Mouse (Mus musculus) MEL (cell line): ENCODE results near the gene Tnni2. TPM values are rescaled to one million over a fixed set of nuclear protein-coding genes. Genes with fewer than 3 reads are reported as not detected.

Experiments used
- DNase-seq: peaks from one replicate; pipeline ENCODE4 v3.0.0; 2011; ENCODE audit warnings: low read depth, low spot score
- H3K27ac ChIP-seq: 2 replicates; pipeline ENCODE4 v1.5.1; 2012; ENCODE audit warnings: low read depth, mild to moderate bottlenecking, control low read depth, low read length, moderate library complexity; ENCODE audit not compliant: control insufficient read depth
- H3K27me3 ChIP-seq, 2 experiments: fragments of 150-350 bp in 1 of 2; sonication (generic) in 1 of 2; 2 replicates each; pipeline ENCODE4 v1.6.1; 2012; ENCODE audit warnings: low read length in 2 of 2, mild to moderate bottlenecking in 2 of 2, improper control_type of control experiment in 1 of 2, moderate library complexity in 1 of 2; ENCODE audit not compliant: insufficient read depth in 2 of 2, control insufficient read depth in 1 of 2
- H3K36me3 ChIP-seq, 2 experiments: 2 replicates each; pipeline ENCODE4 v1.6.1; 2012 to 2014; ENCODE audit warnings: low read length in 2 of 2, improper control_type of control experiment in 1 of 2, inconsistent platforms in 1 of 2, mild to moderate bottlenecking in 1 of 2; ENCODE audit not compliant: insufficient read depth in 2 of 2, control insufficient read depth in 1 of 2
- H3K4me1 ChIP-seq, 2 experiments: fragments of 150-350 bp in 1 of 2; sonication (generic) in 1 of 2; 2 replicates each; pipeline ENCODE4 v1.6.1; 2012; ENCODE audit warnings: low read length in 2 of 2, improper control_type of control experiment in 1 of 2, mild to moderate bottlenecking in 1 of 2; ENCODE audit not compliant: insufficient read depth in 2 of 2, control insufficient read depth in 1 of 2
- H3K4me3 ChIP-seq, 2 experiments: fragments of 150-350 bp in 1 of 2; sonication (generic) in 1 of 2; 2 replicates each; pipeline ENCODE4 v1.5.1; 2012; ENCODE audit warnings: low read depth in 2 of 2, low read length in 2 of 2, mild to moderate bottlenecking in 2 of 2, moderate library complexity in 2 of 2, control low read depth in 1 of 2, improper control_type of control experiment in 1 of 2; ENCODE audit not compliant: control insufficient read depth in 1 of 2, insufficient read depth in 1 of 2
- H3K79me2 ChIP-seq: 2 replicates; pipeline ENCODE4 v1.6.1; 2012; ENCODE audit warnings: mild to moderate bottlenecking, low read length, moderate library complexity; ENCODE audit not compliant: control insufficient read depth, poor library complexity, insufficient read depth
- H3K9ac ChIP-seq: 2 replicates; pipeline ENCODE4 v1.6.1; 2012; ENCODE audit warnings: low read depth, mild to moderate bottlenecking, control low read depth, low read length, moderate library complexity; ENCODE audit not compliant: control insufficient read depth, poor library complexity, severe bottlenecking
- H3K9me3 ChIP-seq: fragments of 150-350 bp; sonication (generic); replicated peaks from 2 replicates; pipeline ENCODE4 v1.6.1; 2012; ENCODE audit warnings: mild to moderate bottlenecking, low read length, improper control_type of control experiment, moderate library complexity; ENCODE audit not compliant: insufficient read depth
- BHLHE40 ChIP-seq: IDR thresholded peaks from 2 replicates; pipeline ENCODE4 v1.6.1; 2012; ENCODE audit warnings: low read depth, mild to moderate bottlenecking, inconsistent platforms, low read length, improper control_type of control experiment, borderline replicate concordance
- CHD1 ChIP-seq: IDR thresholded peaks from 2 replicates; pipeline ENCODE4 v1.6.1; 2012; ENCODE audit warnings: low read depth, mild to moderate bottlenecking, inconsistent platforms, low read length, improper control_type of control experiment
- CTCF ChIP-seq, 3 experiments: IDR thresholded peaks in 2 of 3; conservative IDR thresholded peaks in 1 of 3; 2 replicates each; pipeline ENCODE4 v1.5.1; 2011 to 2012; ENCODE audit warnings: low read length in 3 of 3, low read depth in 2 of 3, mild to moderate bottlenecking in 2 of 3, improper control_type of control experiment in 1 of 3, inconsistent platforms in 1 of 3, mixed read lengths in 1 of 3, moderate library complexity in 1 of 3; ENCODE audit not compliant: control insufficient read depth in 1 of 3, insufficient read depth in 1 of 3, poor library complexity in 1 of 3, severe bottlenecking in 1 of 3
- E2F4 ChIP-seq: IDR thresholded peaks from 2 replicates; pipeline ENCODE4 v1.6.1; 2011; ENCODE audit warnings: low read depth, low read length, improper control_type of control experiment, borderline replicate concordance
- ETS1 ChIP-seq: IDR thresholded peaks from 2 replicates; pipeline ENCODE4 v1.6.1; 2012; ENCODE audit warnings: low read depth, mild to moderate bottlenecking, inconsistent platforms, low read length, improper control_type of control experiment, moderate library complexity
- GATA1 ChIP-seq: IDR thresholded peaks from 2 replicates; pipeline ENCODE4 v1.6.1; 2011; ENCODE audit warnings: low read depth, low read length, improper control_type of control experiment
- HCFC1 ChIP-seq: IDR thresholded peaks from 2 replicates; pipeline ENCODE4 v1.6.1; 2012; ENCODE audit warnings: low read depth, mild to moderate bottlenecking, inconsistent platforms, low read length, improper control_type of control experiment, moderate library complexity
- JUND ChIP-seq: IDR thresholded peaks from 2 replicates; pipeline ENCODE4 v1.6.1; 2011; ENCODE audit warnings: low read depth, mild to moderate bottlenecking, improper control_type of control experiment, low read length
- KAT2A ChIP-seq: conservative IDR thresholded peaks from 2 replicates; pipeline ENCODE4 v1.6.1; 2012; ENCODE audit warnings: low read depth, low read length, improper control_type of control experiment, inconsistent platforms
- MXI1 ChIP-seq: IDR thresholded peaks from 2 replicates; pipeline ENCODE4 v1.6.1; 2011; ENCODE audit warnings: mild to moderate bottlenecking, low read depth, low read length, improper control_type of control experiment
- NELFE ChIP-seq: IDR thresholded peaks from 2 replicates; pipeline ENCODE4 v1.6.1; 2011; ENCODE audit warnings: low read depth, low read length, improper control_type of control experiment
- POLR2AphosphoS2 ChIP-seq: IDR thresholded peaks from 2 replicates; pipeline ENCODE4 v1.6.1; 2011; ENCODE audit warnings: low read length, improper control_type of control experiment
- RAD21 ChIP-seq: IDR thresholded peaks from 2 replicates; pipeline ENCODE4 v1.6.1; 2011; ENCODE audit warnings: mild to moderate bottlenecking, low read depth, low read length, improper control_type of control experiment
- RCOR1 ChIP-seq: IDR thresholded peaks from 2 replicates; pipeline ENCODE4 v1.6.1; 2012; ENCODE audit warnings: low read depth, mild to moderate bottlenecking, inconsistent platforms, low read length, improper control_type of control experiment
- SMC3 ChIP-seq: IDR thresholded peaks from 2 replicates; pipeline ENCODE4 v1.6.1; 2011; ENCODE audit warnings: low read depth, low read length, improper control_type of control experiment
- TAL1 ChIP-seq: IDR thresholded peaks from 2 replicates; pipeline ENCODE4 v1.6.1; 2012; ENCODE audit warnings: mild to moderate bottlenecking, inconsistent platforms, low read length, moderate library complexity, mixed read lengths
- TBP ChIP-seq: IDR thresholded peaks from 2 replicates; pipeline ENCODE4 v1.8.0; 2011; ENCODE audit warnings: low read depth, low read length, improper control_type of control experiment
- UBTF ChIP-seq: IDR thresholded peaks from 2 replicates; pipeline ENCODE4 v1.6.1; 2012; ENCODE audit warnings: low read depth, mild to moderate bottlenecking, inconsistent platforms, low read length, improper control_type of control experiment, moderate library complexity, borderline replicate concordance; ENCODE audit not compliant: insufficient read depth
- ZC3H11A ChIP-seq: IDR thresholded peaks from 2 replicates; pipeline ENCODE4 v1.6.1; 2012; ENCODE audit warnings: low read depth, mild to moderate bottlenecking, inconsistent platforms, low read length, improper control_type of control experiment
- ZNF384 ChIP-seq: IDR thresholded peaks from 2 replicates; pipeline ENCODE4 v1.6.1; 2012; ENCODE audit warnings: low read depth, mild to moderate bottlenecking, inconsistent platforms, low read length, improper control_type of control experiment
- polyA plus RNA-seq, 2 experiments: library from polyadenylated mRNA; stranded (reverse) in 1 of 2; unstranded in 1 of 2; fragments of >175 nt in 1 of 2; fragments of >200 nt in 1 of 2; gene quantifications; 2 replicates each; pipeline versions ENCODE4 v1.2.1 to v1.2.4; 2012; ENCODE audit warnings: low replicate concordance in 2 of 2, low read depth in 1 of 2; ENCODE audit not compliant: insufficient read length in 2 of 2, insufficient read depth in 1 of 2, missing spikeins in 1 of 2
- total RNA-seq: library from RNA; depleted of rRNA; stranded (reverse); fragments of 300-350 nt; gene quantifications from 2 replicates; pipeline ENCODE4 v1.2.3, GENCODE M21; 2012

The Tnni2 gene
- total and polyA plus RNA-seq, 3 experiments: 0.84 TPM; not detected in 2

- Histone ChIP-seq H3K9ac (no peak overlapping the region), H3K79me2 (no peaks in the 10 kb centered on the region), H3K4me3 (no peak overlapping the region), H3K36me3 (peaks cover 0 to 5% of the 10 kb centered on the region in 2 experiments; a peak in 2 of 4 replicates), H3K9me3 (no peaks in the 10 kb centered on the region)
- DNase-seq: no peak
- TF ChIP-seq RAD21: peak; percentile 22
- no peak for TF ChIP-seq KAT2A
- TF ChIP-seq CTCF (IDR thresholded peaks at IDR 0.05 in 2 of 3, conservative IDR thresholded peaks at IDR 0.05 in 1 of 3; ENCODE audit: control insufficient read depth in 1 of 3, insufficient read depth in 1 of 3, low read depth in 2 of 3, low read length in 3 of 3, poor library complexity in 1 of 3, severe bottlenecking in 1 of 3): peak in 2 of 3 experiments; percentile 34 to 35; a peak in 4 of 6 replicates
- peak; percentile 49 for TF ChIP-seq SMC3
- TF ChIP-seq BHLHE40: no peak
- TF ChIP-seq ZC3H11A: peak; percentile 26; the same call in 1 of the 2 replicates
- TF ChIP-seq, all 39 proteins: peak for 4
- Histone ChIP-seq H3K27me3 (peaks cover 0 to 2% of the 10 kb centered on the region in 2 experiments; a peak in 2 of 4 replicates), H3K4me1 (peaks cover 8 to 9% of the 10 kb centered on the region in 2 experiments), H3K27ac (no peak overlapping the region)
Observed at GRCm38 (mm10) chr7:142425641-142426213, 15.9 kb upstream of the Tnni2 start.

GRCm38 (mm10) chr7:142428213-142428612, 13.4 kb upstream of the Tnni2 start:
- Histone ChIP-seq H3K79me2 (no peaks in the 10 kb centered on the region), H3K4me1 (no peaks in the 10 kb centered on the region), H3K27ac (no peak overlapping the region), H3K4me3 (no peak overlapping the region), H3K36me3 (no peaks in the 10 kb centered on the region), H3K9me3 (no peaks in the 10 kb centered on the region), H3K9ac (no peak overlapping the region), H3K27me3 (peaks cover 5 to 9% of the 10 kb centered on the region in 2 experiments; a peak in 3 of 4 replicates)
- TF ChIP-seq CTCF (IDR thresholded peaks at IDR 0.05 in 2 of 3, conservative IDR thresholded peaks at IDR 0.05 in 1 of 3; ENCODE audit: control insufficient read depth in 1 of 3, insufficient read depth in 1 of 3, low read depth in 2 of 3, low read length in 3 of 3, poor library complexity in 1 of 3, severe bottlenecking in 1 of 3) (peak; percentile 20 to 66 (median 46); a peak in 5 of 6 replicates), TAL1 (no peak), SMC3 (peak; percentile 29; the same call in 1 of the 2 replicates), MXI1 (no peak)
- no peak for DNase-seq

GRCm38 (mm10) chr7:142430160-142430678, 11.4 kb upstream of the Tnni2 start:
- Histone ChIP-seq H3K36me3 (no peaks in the 10 kb centered on the region), H3K9ac (no peak overlapping the region), H3K79me2 (no peaks in the 10 kb centered on the region), H3K4me3 (no peak overlapping the region), H3K9me3 (no peaks in the 10 kb centered on the region), H3K4me1 (no peaks in the 10 kb centered on the region), H3K27me3 (peaks cover 5 to 9% of the 10 kb centered on the region in 2 experiments; a peak in 3 of 4 replicates), H3K27ac (no peak overlapping the region)
- TF ChIP-seq POLR2AphosphoS2: no peak
- no peak for TF ChIP-seq HCFC1
- TF ChIP-seq RCOR1: no peak
- no peak for TF ChIP-seq NELFE
- TF ChIP-seq MXI1: no peak
- no peak for TF ChIP-seq UBTF
- TF ChIP-seq ZNF384: no peak
- no peak for TF ChIP-seq JUND
- TF ChIP-seq ETS1: no peak
- TF ChIP-seq TBP: no peak
- TF ChIP-seq CHD1: no peak
- TF ChIP-seq E2F4: no peak
- no peak for TF ChIP-seq GATA1
- no peak for DNase-seq
